Mouse (Mus musculus) bone marrow macrophage, adult 2 months (primary cell): Measurements from ENCODE around the gene Sept8.

ENCODE experiments used
- CTCF ChIP-seq: IDR thresholded peaks from 2 replicates; pipeline ENCODE4 v1.5.1; 2012; ENCODE audit warnings: low read depth, mild to moderate bottlenecking, low read length, moderate library complexity
- POLR2A ChIP-seq: IDR thresholded peaks from 2 replicates; pipeline ENCODE4 v1.6.1; 2012; ENCODE audit warnings: mild to moderate bottlenecking, low read depth, low read length, borderline replicate concordance

DNA sequence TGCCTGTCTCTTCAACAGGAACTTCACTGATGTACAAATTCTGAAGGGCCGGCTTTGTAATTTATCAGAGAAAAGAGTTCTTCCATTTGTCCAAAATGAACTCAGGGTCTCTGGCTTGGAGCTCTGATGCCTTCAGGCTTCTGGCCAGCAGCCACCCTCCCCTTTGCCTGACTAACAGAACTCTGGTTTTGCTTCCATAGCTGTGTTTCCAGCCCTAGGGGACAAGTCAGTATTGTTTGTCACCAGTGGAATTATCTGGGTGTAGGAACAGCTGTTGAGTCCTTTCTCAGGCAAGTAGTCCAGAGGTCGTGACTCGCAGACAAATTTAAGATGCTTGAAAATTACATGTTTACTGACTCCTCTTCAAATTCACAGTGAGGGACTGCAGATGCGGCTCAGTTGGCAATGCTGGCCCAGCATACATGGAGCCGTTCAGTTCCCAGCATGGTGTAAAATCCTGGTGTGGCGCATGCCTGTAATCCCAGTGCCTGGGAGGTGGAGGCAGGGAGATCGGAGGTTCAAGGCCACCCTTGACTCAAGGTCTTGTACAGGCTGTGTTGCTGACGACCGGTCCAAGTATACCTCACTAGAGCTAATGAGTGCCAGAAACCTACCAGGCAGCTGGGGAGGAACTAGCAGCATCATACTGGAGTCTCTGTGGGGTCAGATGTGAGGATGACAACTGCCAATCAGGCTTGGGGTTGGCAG lies 11.8 kb upstream of the Sept8 start:
- TF ChIP-seq CTCF = no peak
- TF ChIP-seq POLR2A = no peak
